Mouse (Mus musculus) liver, embryonic 13.5 days (tissue): ENCODE data around the gene Zfp750. TPM values are rescaled to one million over a fixed set of nuclear protein-coding genes. Genes with fewer than 3 reads are reported as not detected.
A peak's percentile ranks its signal among the peaks of the same experiment; 100 is the strongest.

Experiments
- ATAC-seq: fragments of 200-750 bp; cut with Nextera tagmentation; 2 replicates; pipeline ENCODE4 v1.8.0; 2017; ENCODE audit warnings: low read depth, mild to moderate bottlenecking, moderate number of reproducible peaks, moderate library complexity
- DNase-seq: peaks from one replicate; pipeline ENCODE4 v3.0.0; 2022
- H3K27ac ChIP-seq: fragments of 300-500 bp; sonication (generic); 2 replicates; pipeline ENCODE4 v1.5.1; 2015; ENCODE audit warnings: moderate library complexity, mild to moderate bottlenecking, inconsistent platforms
- H3K27me3 ChIP-seq: fragments of 300-500 bp; sonication (generic); 2 replicates; pipeline ENCODE4 v1.6.1; 2015; ENCODE audit warnings: mild to moderate bottlenecking, inconsistent platforms
- H3K36me3 ChIP-seq: fragments of 300-500 bp; sonication (generic); 2 replicates; pipeline ENCODE4 v1.6.1; 2015; ENCODE audit warnings: mild to moderate bottlenecking, inconsistent platforms
- H3K4me1 ChIP-seq: fragments of 300-500 bp; sonication (generic); replicated peaks from 2 replicates; pipeline ENCODE4 v1.6.1; 2015; ENCODE audit warnings: inconsistent platforms
- H3K4me2 ChIP-seq: fragments of 300-500 bp; sonication (generic); 2 replicates; pipeline ENCODE4 v1.6.1; 2015; ENCODE audit warnings: inconsistent platforms, mild to moderate bottlenecking, moderate library complexity
- H3K4me3 ChIP-seq: fragments of 300-500 bp; sonication (generic); replicated peaks from 2 replicates; pipeline ENCODE4 v1.5.1; 2015; ENCODE audit warnings: mild to moderate bottlenecking, inconsistent platforms
- H3K9ac ChIP-seq: fragments of 300-500 bp; sonication (generic); 2 replicates; pipeline ENCODE4 v1.6.1; 2015; ENCODE audit warnings: mild to moderate bottlenecking, inconsistent platforms
- H3K9me3 ChIP-seq: fragments of 300-500 bp; sonication (generic); replicated peaks from 2 replicates; pipeline ENCODE4 v1.6.1; 2016; ENCODE audit warnings: inconsistent platforms
- WGBS: fragments of 180-500 bp; shearing (Covaris S2); methylation state at CpG from one replicate; pipeline ENCODE4 v1.1.7; 2015; ENCODE audit not compliant: insufficient replicate concordance; 5-methylcytosine and 5-hydroxymethylcytosine counted together
- polyA plus RNA-seq: library from polyadenylated mRNA; unstranded; fragments of >200 nt; fragmentation: Nextera tagmentation; extraction: Ambion mirVana; gene quantifications from 2 replicates; pipeline ENCODE4 v1.2.1, GENCODE M21; 2015

Gene Zfp750
- polyA plus RNA-seq, result 0.22 and 0.30 TPM in 2 replicates

GRCm38 (mm10) chr11:121519131-121519530 lies at the start of gene Zfp750:
Gene Zfp750, minus strand, starts transcription at chr11:121519333.
- WGBS, result 80% methylated on average over 10 of the region's 10 CpGs
- Histone ChIP-seq H3K4me2 (no peak within 1 kb of the TSS), H3K27me3 (no peaks in the 10 kb centered on the region), H3K27ac (0 out of 2 replicates have a peak within 1 kb of the TSS, but pooled peaks have one; percentile 14), H3K36me3 (peaks cover 5% of the 10 kb centered on the region; the same call in 1 of the 2 replicates), H3K4me1 (peaks cover 34% of the 10 kb centered on the region), H3K9me3 (no peaks in the 10 kb centered on the region), H3K9ac (0 out of 2 replicates have a peak within 1 kb of the TSS, but pooled peaks have one; percentile 8), H3K4me3 (no peak within 1 kb of the TSS)
- ATAC-seq (no peak), DNase-seq (no peak)

GRCm38 (mm10) chr11:121564265-121564664 lies 45.1 kb upstream of the Zfp750 start:
- Histone ChIP-seq H3K9ac (no peak overlapping the region), H3K4me1 (peaks cover 11% of the 10 kb centered on the region), H3K4me2 (no peak overlapping the region), H3K27ac (no peak overlapping the region), H3K27me3 (no peaks in the 10 kb centered on the region), H3K9me3 (no peaks in the 10 kb centered on the region), H3K4me3 (no peak overlapping the region), H3K36me3 (peaks cover 11% of the 10 kb centered on the region; the same call in 1 of the 2 replicates)
- ATAC-seq, result no peak
- WGBS, result 85% methylated on average over 4 of the region's 4 CpGs
- DNase-seq, result no peak

- no peak for ATAC-seq
- Histone ChIP-seq H3K4me1 (peaks cover 20% of the 10 kb centered on the region), H3K4me3 (no peak overlapping the region), H3K27me3 (no peaks in the 10 kb centered on the region), H3K4me2 (no peak overlapping the region), H3K27ac (no peak overlapping the region), H3K36me3 (peaks cover 19% of the 10 kb centered on the region), H3K9me3 (no peaks in the 10 kb centered on the region), H3K9ac (no peak overlapping the region)
- WGBS, result 81% methylated on average over 5 of the region's 5 CpGs
- DNase-seq, result no peak
These were observed 44.2 kb upstream of the Zfp750 start for GRCm38 (mm10) chr11:121563312-121563711.

GRCm38 (mm10) chr11:121560294-121560663 lies 41.1 kb upstream of the Zfp750 start:
- ATAC-seq (peak; percentile 18; the same call in 1 of the 2 replicates), DNase-seq (no peak)
- peaks cover 32% of the 10 kb centered on the region for H3K36me3 ChIP-seq
- H3K9ac ChIP-seq, result no peak overlapping the region
- H3K27ac ChIP-seq, result peak overlapping the region; percentile 69
- H3K4me1 ChIP-seq, result peaks cover 20% of the 10 kb centered on the region
- WGBS, result 37% methylated on average over 7 of the region's 7 CpGs
- no peaks in the 10 kb centered on the region for H3K9me3 ChIP-seq
- no peak overlapping the region for H3K4me3 ChIP-seq
- no peak overlapping the region for H3K4me2 ChIP-seq
- H3K27me3 ChIP-seq, result no peaks in the 10 kb centered on the region

- Histone ChIP-seq H3K27me3 (no peaks in the 10 kb centered on the region), H3K27ac (peak overlapping the region; percentile 69)
These were observed 40.6 kb upstream of the Zfp750 start for GRCm38 (mm10) chr11:121559527-121560293.

GRCm38 (mm10) chr11:121558522-121558921 lies 39.4 kb upstream of the Zfp750 start:
- Histone ChIP-seq H3K4me1 (peaks cover 34% of the 10 kb centered on the region), H3K27ac (peak overlapping the region; percentile 32; the same call in 1 of the 2 replicates), H3K9me3 (no peaks in the 10 kb centered on the region), H3K4me3 (no peak overlapping the region), H3K4me2 (no peak overlapping the region), H3K9ac (no peak overlapping the region), H3K27me3 (no peaks in the 10 kb centered on the region), H3K36me3 (peaks cover 25% of the 10 kb centered on the region)
- DNase-seq (no peak), ATAC-seq (no peak)
- WGBS, result 72% methylated on average over 3 of the region's 3 CpGs

More at GRCm38 (mm10) chr11:121559527-121560293, 40.6 kb upstream of the Zfp750 start:
- no peak overlapping the region for H3K4me3 ChIP-seq
- WGBS, result 21% methylated on average over 4 of the region's 4 CpGs
- no peak overlapping the region for H3K4me2 ChIP-seq
- H3K36me3 ChIP-seq, result peaks cover 31% of the 10 kb centered on the region
- ATAC-seq, result peak; percentile 74
- H3K9me3 ChIP-seq, result no peaks in the 10 kb centered on the region
- peaks cover 22% of the 10 kb centered on the region for H3K4me1 ChIP-seq
- H3K9ac ChIP-seq, result no peak overlapping the region
- peak; percentile 34 for DNase-seq

- H3K9ac ChIP-seq, result no peak overlapping the region
- DNase-seq (no peak), ATAC-seq (no peak)
- no peaks in the 10 kb centered on the region for H3K27me3 ChIP-seq
- peaks cover 39% of the 10 kb centered on the region for H3K4me1 ChIP-seq
- H3K27ac ChIP-seq, result no peak overlapping the region
- H3K4me2 ChIP-seq, result no peak overlapping the region
- H3K36me3 ChIP-seq, result peaks cover 25% of the 10 kb centered on the region
- H3K4me3 ChIP-seq, result no peak overlapping the region
- 92% methylated on average over 1 of the region's 1 CpGs for WGBS
- no peaks in the 10 kb centered on the region for H3K9me3 ChIP-seq
These were observed 38.8 kb upstream of the Zfp750 start for GRCm38 (mm10) chr11:121557946-121558345.

- DNase-seq, result no peak
- no peak overlapping the region for H3K4me3 ChIP-seq
- 87% methylated on average over 1 of the region's 1 CpGs for WGBS
- H3K36me3 ChIP-seq, result peaks cover 28% of the 10 kb centered on the region
- H3K27ac ChIP-seq, result no peak overlapping the region
- no peaks in the 10 kb centered on the region for H3K27me3 ChIP-seq
- no peak overlapping the region for H3K9ac ChIP-seq
- H3K9me3 ChIP-seq, result no peaks in the 10 kb centered on the region
- ATAC-seq, result no peak
- no peak overlapping the region for H3K4me2 ChIP-seq
- H3K4me1 ChIP-seq, result peaks cover 47% of the 10 kb centered on the region
These were observed 37.6 kb upstream of the Zfp750 start for GRCm38 (mm10) chr11:121556727-121557126.

GRCm38 (mm10) chr11:121553458-121553857 lies 34.3 kb upstream of the Zfp750 start:
- H3K4me1 ChIP-seq, result peaks cover 60% of the 10 kb centered on the region
- no peaks in the 10 kb centered on the region for H3K9me3 ChIP-seq
- DNase-seq, result no peak
- H3K27ac ChIP-seq, result peak overlapping the region; percentile 55; the same call in 1 of the 2 replicates
- no peaks in the 10 kb centered on the region for H3K27me3 ChIP-seq
- WGBS, result 81% methylated on average over 3 of the region's 3 CpGs
- peaks cover 19% of the 10 kb centered on the region for H3K36me3 ChIP-seq
- no peak overlapping the region for H3K9ac ChIP-seq
- no peak overlapping the region for H3K4me2 ChIP-seq
- H3K4me3 ChIP-seq, result no peak overlapping the region
- no peak for ATAC-seq

GRCm38 (mm10) chr11:121552846-121553457 lies 33.8 kb upstream of the Zfp750 start:
- peaks cover 16% of the 10 kb centered on the region for H3K36me3 ChIP-seq
- no peak overlapping the region for H3K4me2 ChIP-seq
- 82% methylated on average over 7 of the region's 7 CpGs for WGBS
- DNase-seq (no peak), ATAC-seq (no peak)
- no peak overlapping the region for H3K9ac ChIP-seq
- H3K27me3 ChIP-seq, result no peaks in the 10 kb centered on the region
- H3K4me3 ChIP-seq, result no peak overlapping the region
- no peaks in the 10 kb centered on the region for H3K9me3 ChIP-seq
- H3K4me1 ChIP-seq, result peaks cover 63% of the 10 kb centered on the region
- peak overlapping the region; percentile 55; the same call in 1 of the 2 replicates for H3K27ac ChIP-seq

GRCm38 (mm10) chr11:121552167-121552566 lies 33.0 kb upstream of the Zfp750 start:
- H3K9me3 ChIP-seq, result no peaks in the 10 kb centered on the region
- no peak for ATAC-seq
- no peak overlapping the region for H3K4me2 ChIP-seq
- peaks cover 71% of the 10 kb centered on the region for H3K4me1 ChIP-seq
- 77% methylated on average over 4 of the region's 4 CpGs for WGBS
- no peak overlapping the region for H3K9ac ChIP-seq
- peaks cover 8% of the 10 kb centered on the region for H3K36me3 ChIP-seq
- no peak overlapping the region for H3K4me3 ChIP-seq
- no peaks in the 10 kb centered on the region for H3K27me3 ChIP-seq
- peak overlapping the region; percentile 45; the same call in 1 of the 2 replicates for H3K27ac ChIP-seq
- DNase-seq, result no peak
